Mouse (Mus musculus) liver, embryonic 16.5 days (tissue): Measurements from ENCODE around the gene Ank2. TPM values are rescaled to one million over a fixed set of nuclear protein-coding genes. Genes with fewer than 3 reads are reported as not detected.

Experiments used
- ATAC-seq: fragments of 200-750 bp; cut with Nextera tagmentation; 2 replicates; pipeline ENCODE4 v1.8.0; 2017; ENCODE audit warnings: low read depth, mild to moderate bottlenecking, moderate number of reproducible peaks, moderate library complexity
- H3K27ac ChIP-seq: fragments of 300-500 bp; sonication (generic); 2 replicates; pipeline ENCODE4 v1.5.1; 2014; ENCODE audit warnings: mild to moderate bottlenecking, low read length
- H3K27me3 ChIP-seq: fragments of 300-500 bp; sonication (generic); 2 replicates; pipeline ENCODE4 v1.6.1; 2014; ENCODE audit warnings: low read depth, low read length, mixed read lengths; ENCODE audit not compliant: control insufficient read depth, insufficient read depth
- H3K36me3 ChIP-seq: fragments of 300-500 bp; sonication (generic); 2 replicates; pipeline ENCODE4 v1.6.1; 2014; ENCODE audit warnings: mild to moderate bottlenecking; ENCODE audit not compliant: control insufficient read depth, insufficient read depth
- H3K4me1 ChIP-seq: fragments of 300-500 bp; sonication (generic); 2 replicates; pipeline ENCODE4 v1.6.1; 2014; ENCODE audit warnings: low read depth, low read length, mixed read lengths; ENCODE audit not compliant: control insufficient read depth
- H3K4me2 ChIP-seq: fragments of 300-500 bp; sonication (generic); 2 replicates; pipeline ENCODE4 v1.6.1; 2014; ENCODE audit warnings: low read depth, low read length, mixed read lengths
- H3K4me3 ChIP-seq: fragments of 300-500 bp; sonication (generic); 2 replicates; pipeline ENCODE4 v1.5.1; 2014; ENCODE audit warnings: low read depth, mild to moderate bottlenecking, low read length
- H3K9ac ChIP-seq: fragments of 300-500 bp; sonication (generic); 2 replicates; pipeline ENCODE4 v1.6.1; 2014; ENCODE audit warnings: low read depth, low read length
- H3K9me3 ChIP-seq: fragments of 300-500 bp; sonication (generic); replicated peaks from 2 replicates; pipeline ENCODE4 v1.6.1; 2016; ENCODE audit warnings: low read length; ENCODE audit not compliant: control insufficient read depth
- WGBS: fragments of 180-500 bp; shearing (Covaris S2); extraction: QIAGEN DNeasy Blood & Tissue Kit; methylation state at CpG from one replicate; pipeline ENCODE4 v1.1.7; 2014; ENCODE audit not compliant: insufficient replicate concordance; 5-methylcytosine and 5-hydroxymethylcytosine counted together
- polyA plus RNA-seq: library from polyadenylated mRNA; unstranded; fragments of >200 nt; fragmentation: Nextera tagmentation; extraction: Ambion mirVana; gene quantifications from 2 replicates; pipeline ENCODE4 v1.2.1, GENCODE M21; 2015

Gene Ank2
- polyA plus RNA-seq, 1 experiment from 2014 or later = 10.4 TPM

- 66% methylated on average over 5 of the region's 5 CpGs for WGBS
- Histone ChIP-seq H3K9me3 (no peaks in the 10 kb centered on the region), H3K4me3 (no peak overlapping the region), H3K4me1 (no peaks in the 10 kb centered on the region), H3K36me3 (no peaks in the 10 kb centered on the region), H3K9ac (no peak overlapping the region), H3K4me2 (no peak overlapping the region), H3K27ac (no peak overlapping the region), H3K27me3 (no peaks in the 10 kb centered on the region)
- ATAC-seq = no peak
These were observed 310.4 kb downstream of the Ank2 start for GRCm38 (mm10) chr3:127188789-127189128.

GRCm38 (mm10) chr3:127188086-127188788, 310.9 kb downstream of the Ank2 start:
- ATAC-seq = no peak
- H3K27me3 ChIP-seq = no peaks in the 10 kb centered on the region
- H3K9ac ChIP-seq = no peak overlapping the region
- H3K4me2 ChIP-seq = no peak overlapping the region
- no peaks in the 10 kb centered on the region for H3K36me3 ChIP-seq
- H3K27ac ChIP-seq = no peak overlapping the region
- no peak overlapping the region for H3K4me3 ChIP-seq
- 63% methylated on average over 5 of the region's 5 CpGs for WGBS
- H3K4me1 ChIP-seq = no peaks in the 10 kb centered on the region
- no peaks in the 10 kb centered on the region for H3K9me3 ChIP-seq

GRCm38 (mm10) chr3:127187081-127187480, 312.1 kb downstream of the Ank2 start:
- H3K27ac ChIP-seq = no peak overlapping the region
- no peak overlapping the region for H3K9ac ChIP-seq
- WGBS = 60% methylated on average over 2 of the region's 2 CpGs
- no peaks in the 10 kb centered on the region for H3K9me3 ChIP-seq
- no peaks in the 10 kb centered on the region for H3K36me3 ChIP-seq
- no peaks in the 10 kb centered on the region for H3K4me1 ChIP-seq
- no peak overlapping the region for H3K4me3 ChIP-seq
- no peak for ATAC-seq
- no peak overlapping the region for H3K4me2 ChIP-seq
- no peaks in the 10 kb centered on the region for H3K27me3 ChIP-seq

GRCm38 (mm10) chr3:127186239-127186638, 312.9 kb downstream of the Ank2 start:
- no peaks in the 10 kb centered on the region for H3K9me3 ChIP-seq
- H3K36me3 ChIP-seq = no peaks in the 10 kb centered on the region
- H3K27me3 ChIP-seq = no peaks in the 10 kb centered on the region
- H3K4me1 ChIP-seq = no peaks in the 10 kb centered on the region
- no peak overlapping the region for H3K4me2 ChIP-seq
- no peak overlapping the region for H3K27ac ChIP-seq
- H3K4me3 ChIP-seq = no peak overlapping the region
- 72% methylated on average over 3 of the region's 3 CpGs for WGBS
- no peak overlapping the region for H3K9ac ChIP-seq
- no peak for ATAC-seq

- 16% methylated on average over 5 of the region's 5 CpGs for WGBS
- no peak for ATAC-seq
- H3K27me3 ChIP-seq = no peaks in the 10 kb centered on the region
- no peak overlapping the region for H3K9ac ChIP-seq
- H3K36me3 ChIP-seq = no peaks in the 10 kb centered on the region
- no peak overlapping the region for H3K4me3 ChIP-seq
- no peaks in the 10 kb centered on the region for H3K4me1 ChIP-seq
- no peak overlapping the region for H3K27ac ChIP-seq
- H3K9me3 ChIP-seq = no peaks in the 10 kb centered on the region
- no peak overlapping the region for H3K4me2 ChIP-seq
These were observed 315.0 kb downstream of the Ank2 start for GRCm38 (mm10) chr3:127183998-127184753.

GRCm38 (mm10) chr3:127172697-127173096, 326.5 kb downstream of the Ank2 start:
- H3K27me3 ChIP-seq = no peaks in the 10 kb centered on the region
- no peaks in the 10 kb centered on the region for H3K36me3 ChIP-seq
- no peak overlapping the region for H3K4me2 ChIP-seq
- WGBS = 59% methylated on average over 2 of the region's 2 CpGs
- no peak for ATAC-seq
- no peak overlapping the region for H3K27ac ChIP-seq
- H3K9ac ChIP-seq = no peak overlapping the region
- H3K4me1 ChIP-seq = no peaks in the 10 kb centered on the region
- no peak overlapping the region for H3K4me3 ChIP-seq
- H3K9me3 ChIP-seq = no peaks in the 10 kb centered on the region

GRCm38 (mm10) chr3:127170246-127170645, 328.9 kb downstream of the Ank2 start:
- Histone ChIP-seq H3K27me3 (no peaks in the 10 kb centered on the region), H3K9ac (no peak overlapping the region), H3K9me3 (no peaks in the 10 kb centered on the region), H3K36me3 (no peaks in the 10 kb centered on the region), H3K4me2 (no peak overlapping the region), H3K27ac (no peak overlapping the region), H3K4me3 (no peak overlapping the region), H3K4me1 (no peaks in the 10 kb centered on the region)
- WGBS = 63% methylated on average over 12 of the region's 12 CpGs
- ATAC-seq = 0 out of 2 replicates have a peak, but pooled peaks have one; percentile 19

- Histone ChIP-seq H3K4me3 (no peak overlapping the region), H3K9me3 (no peaks in the 10 kb centered on the region), H3K36me3 (no peaks in the 10 kb centered on the region), H3K27ac (no peak overlapping the region), H3K4me2 (no peak overlapping the region), H3K4me1 (no peaks in the 10 kb centered on the region), H3K27me3 (no peaks in the 10 kb centered on the region), H3K9ac (no peak overlapping the region)
- peak; percentile 39; the same call in 1 of the 2 replicates for ATAC-seq
- WGBS = 50% methylated on average over 1 of the region's 1 CpGs
These were observed 330.0 kb downstream of the Ank2 start for GRCm38 (mm10) chr3:127169114-127169513.

- Histone ChIP-seq H3K27ac (no peak overlapping the region), H3K4me1 (no peaks in the 10 kb centered on the region), H3K4me2 (no peak overlapping the region), H3K4me3 (no peak overlapping the region), H3K27me3 (peaks cover 22% of the 10 kb centered on the region), H3K9ac (no peak overlapping the region), H3K36me3 (no peaks in the 10 kb centered on the region), H3K9me3 (no peaks in the 10 kb centered on the region)
- 13% methylated on average over 3 of the region's 3 CpGs for WGBS
- no peak for ATAC-seq
These were observed 335.4 kb downstream of the Ank2 start for GRCm38 (mm10) chr3:127163749-127164148.
